Mouse (Mus musculus): ENCODE measurements around the gene Trip10.
"Not testable (repeated sequence)": the region's sequence is repeated elsewhere in the genome, so short reads cannot be mapped to it uniquely, and the experiment has no call there.

Trip10 gene

GRCm38 (mm10) chr17:57264164-57264563 is 14.9 kb downstream of the Trip10 start:
- DNase-seq (ENCODE audit: low spot score in 2 of 2): no peak

GRCm38 (mm10) chr17:57264972-57265945 is 16.0 kb downstream of the Trip10 start:
- peak; percentile 64 to 84 for DNase-seq (ENCODE audit: low spot score in 2 of 2)

- no peak for DNase-seq (ENCODE audit: low spot score in 2 of 2)
Observed at GRCm38 (mm10) chr17:57267556-57268126, 18.4 kb downstream of the Trip10 start.

- no peak for DNase-seq (ENCODE audit: low spot score in 2 of 2)
Observed at GRCm38 (mm10) chr17:57271301-57271700, 22.0 kb downstream of the Trip10 start.

- DNase-seq (ENCODE audit: low spot score in 2 of 2): no peak
Observed at GRCm38 (mm10) chr17:57273846-57274245, 24.6 kb downstream of the Trip10 start.

GRCm38 (mm10) chr17:57274686-57275085 is 25.4 kb downstream of the Trip10 start:
- no peak for DNase-seq (ENCODE audit: low spot score in 2 of 2)

GRCm38 (mm10) chr17:57275111-57275996 is 26.1 kb downstream of the Trip10 start:
- DNase-seq (ENCODE audit: low spot score in 2 of 2): peak; percentile 84 to 93

GRCm38 (mm10) chr17:57275997-57276351 is 26.7 kb downstream of the Trip10 start:
- no peak for DNase-seq (ENCODE audit: low spot score in 2 of 2)

- peak; percentile 50 to 65 for DNase-seq (ENCODE audit: low spot score in 2 of 2)
Observed at GRCm38 (mm10) chr17:57276634-57277121, 27.4 kb downstream of the Trip10 start.

- not testable (repeated sequence) for DNase-seq (ENCODE audit: low spot score in 2 of 2)
Observed at GRCm38 (mm10) chr17:57277598-57278261, 28.5 kb downstream of the Trip10 start.

- DNase-seq (ENCODE audit: low spot score in 2 of 2): no peak
Observed at GRCm38 (mm10) chr17:57278537-57278936, 29.3 kb downstream of the Trip10 start.

GRCm38 (mm10) chr17:57278943-57279590 is 29.8 kb downstream of the Trip10 start, which contains the start of gene Vav1:
Gene Vav1, plus strand, starts transcription at chr17:57279100.
- peak in 1 of 2 experiments; percentile 44 for DNase-seq (ENCODE audit: low spot score in 2 of 2)

GRCm38 (mm10) chr17:57279591-57280224 is 30.5 kb downstream of the Trip10 start:
- DNase-seq (ENCODE audit: low spot score in 2 of 2): no peak

- no peak for DNase-seq (ENCODE audit: low spot score in 2 of 2)
Observed at GRCm38 (mm10) chr17:57280411-57280810, 31.2 kb downstream of the Trip10 start.

- no peak for DNase-seq (ENCODE audit: low spot score in 2 of 2)
Observed at GRCm38 (mm10) chr17:57283906-57284305, 34.7 kb downstream of the Trip10 start.

GRCm38 (mm10) chr17:57285077-57285476 is 35.8 kb downstream of the Trip10 start:
- no peak for DNase-seq (ENCODE audit: low spot score in 2 of 2)

- no peak for DNase-seq (ENCODE audit: low spot score in 2 of 2)
Observed at GRCm38 (mm10) chr17:57286718-57287355, 37.6 kb downstream of the Trip10 start.

- DNase-seq (ENCODE audit: low spot score in 2 of 2): no peak
Observed at GRCm38 (mm10) chr17:57289252-57289651, 40.0 kb downstream of the Trip10 start.

GRCm38 (mm10) chr17:57290001-57290670 is 40.9 kb downstream of the Trip10 start:
- DNase-seq (ENCODE audit: low spot score in 2 of 2): no peak

Data from urinary bladder, postnatal 4 days (tissue).